Mouse (Mus musculus): ENCODE measurements at regions not wholly inside any gene's neighbourhood (a gene's known extent, or its start where the extent isn't known, plus 50 kb on each side); places are given as distances from the start of the nearest gene placed in this dataset.
"Not testable (repeated sequence)": the region's sequence is repeated elsewhere in the genome, so short reads cannot be mapped to it uniquely, and the experiment has no call there.

DNA sequence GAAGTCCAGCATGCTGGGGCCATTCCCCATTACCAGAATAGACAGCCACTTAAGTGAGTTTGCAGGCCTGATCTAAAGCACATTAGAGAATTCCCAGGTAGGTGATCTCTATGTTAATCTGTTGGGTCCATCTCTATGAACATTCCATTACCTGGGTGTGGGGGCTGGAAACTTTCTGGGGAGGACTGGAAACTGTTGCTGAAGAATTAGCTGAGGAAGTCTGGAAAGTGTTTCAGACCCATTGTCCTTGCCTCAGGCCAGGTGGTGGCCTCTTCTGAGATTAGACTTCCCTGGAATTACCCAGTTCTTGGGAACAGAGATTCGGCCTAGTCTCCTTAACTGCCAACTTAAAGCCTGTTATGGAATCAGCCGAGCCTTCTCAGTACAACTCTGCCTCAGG lies 224.5 kb upstream of the Kcnj3 start:
- H3K36me3 ChIP-seq (ENCODE audit: control insufficient read depth in 1 of 2, insufficient read depth in 2 of 2, low read length in 2 of 2), result no peaks in the 10 kb centered on the region
- H3K79me2 ChIP-seq (ENCODE audit: control insufficient read depth, insufficient read depth, low read length, poor library complexity), result no peaks in the 10 kb centered on the region
- DNase-seq (ENCODE audit: low read depth, low spot score), result no peak
- no peak overlapping the region for H3K27ac ChIP-seq (ENCODE audit: control insufficient read depth, low read depth, low read length)
- no peaks in the 10 kb centered on the region for H3K4me1 ChIP-seq (ENCODE audit: control insufficient read depth in 1 of 2, insufficient read depth in 2 of 2, low read length in 2 of 2)
- H3K9ac ChIP-seq (ENCODE audit: control insufficient read depth, low read depth, low read length, poor library complexity, severe bottlenecking), result no peak overlapping the region
- no peak for TF ChIP-seq ELF1 (IDR thresholded peaks at IDR 0.05; ENCODE audit: low read depth, low read length)
- no peak for TF ChIP-seq TCF12 (IDR thresholded peaks at IDR 0.05; ENCODE audit: low read depth, low read length)
- no peak for TF ChIP-seq ZMIZ1 (IDR thresholded peaks at IDR 0.05; ENCODE audit: low read depth, low read length)
- no peak for TF ChIP-seq JUND (IDR thresholded peaks at IDR 0.05; ENCODE audit: low read depth, low read length)
- no peak for TF ChIP-seq HCFC1 (IDR thresholded peaks at IDR 0.05; ENCODE audit: low read depth, low read length)
- no peak for TF ChIP-seq USF1 (IDR thresholded peaks at IDR 0.05; ENCODE audit: low read depth, low read length)
- TF ChIP-seq ZC3H11A (IDR thresholded peaks at IDR 0.05; ENCODE audit: low read depth, low read length), result no peak
- no peak for TF ChIP-seq MAX (IDR thresholded peaks at IDR 0.05; ENCODE audit: low read length)
- TF ChIP-seq NRF1 (IDR thresholded peaks at IDR 0.05; ENCODE audit: insufficient read depth, low read depth, low read length, poor library complexity, severe bottlenecking), result no peak
- no peak for TF ChIP-seq SMC3 (IDR thresholded peaks at IDR 0.05; ENCODE audit: low read depth, low read length)
- no peak for TF ChIP-seq RCOR1 (IDR thresholded peaks at IDR 0.05; ENCODE audit: low read depth, low read length)
- no peaks in the 10 kb centered on the region for H3K27me3 ChIP-seq (ENCODE audit: control insufficient read depth in 1 of 2, insufficient read depth in 2 of 2, low read length in 2 of 2)
- no peaks in the 10 kb centered on the region for H3K9me3 ChIP-seq (replicated peaks; ENCODE audit: insufficient read depth, low read length)
- H3K4me3 ChIP-seq (ENCODE audit: control insufficient read depth in 1 of 2, insufficient read depth in 1 of 2, low read depth in 2 of 2, low read length in 2 of 2), result no peak overlapping the region

DNA sequence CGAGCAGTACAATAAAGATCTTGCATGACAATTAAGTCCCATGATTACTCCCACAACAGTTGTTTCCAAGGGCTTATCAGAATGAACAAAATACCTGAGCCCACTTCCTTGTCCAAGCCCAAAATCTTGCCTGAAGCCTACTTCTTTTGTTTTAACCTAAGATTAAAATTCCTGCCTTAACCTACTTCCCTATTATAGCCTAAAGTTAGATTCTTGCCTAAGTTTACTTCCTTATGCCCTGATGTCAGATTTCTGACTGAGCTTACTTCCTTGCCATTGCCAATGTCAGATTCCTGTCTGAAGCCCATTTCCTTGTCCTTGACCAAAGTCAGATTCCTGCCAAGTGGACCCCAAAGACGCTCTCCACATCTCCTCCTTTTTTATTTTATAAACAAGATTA lies 213.7 kb upstream of the Kcnj3 start:
- no peaks in the 10 kb centered on the region for H3K36me3 ChIP-seq (ENCODE audit: control insufficient read depth in 1 of 2, insufficient read depth in 2 of 2, low read length in 2 of 2)
- H3K4me3 ChIP-seq (ENCODE audit: control insufficient read depth in 1 of 2, insufficient read depth in 1 of 2, low read depth in 2 of 2, low read length in 2 of 2), result no peak overlapping the region
- no peak overlapping the region for H3K27ac ChIP-seq (ENCODE audit: control insufficient read depth, low read depth, low read length)
- no peak for DNase-seq (ENCODE audit: low read depth, low spot score)
- no peaks in the 10 kb centered on the region for H3K27me3 ChIP-seq (ENCODE audit: control insufficient read depth in 1 of 2, insufficient read depth in 2 of 2, low read length in 2 of 2)
- TF ChIP-seq MAFK (IDR thresholded peaks at IDR 0.05; ENCODE audit: borderline replicate concordance, low read depth, low read length), result no peak
- TF ChIP-seq NELFE (IDR thresholded peaks at IDR 0.05; ENCODE audit: low read depth, low read length), result no peak
- H3K79me2 ChIP-seq (ENCODE audit: control insufficient read depth, insufficient read depth, low read length, poor library complexity), result no peaks in the 10 kb centered on the region
- no peaks in the 10 kb centered on the region for H3K9me3 ChIP-seq (replicated peaks; ENCODE audit: insufficient read depth, low read length)
- no peaks in the 10 kb centered on the region for H3K4me1 ChIP-seq (ENCODE audit: control insufficient read depth in 1 of 2, insufficient read depth in 2 of 2, low read length in 2 of 2)
- no peak overlapping the region for H3K9ac ChIP-seq (ENCODE audit: control insufficient read depth, low read depth, low read length, poor library complexity, severe bottlenecking)

DNA sequence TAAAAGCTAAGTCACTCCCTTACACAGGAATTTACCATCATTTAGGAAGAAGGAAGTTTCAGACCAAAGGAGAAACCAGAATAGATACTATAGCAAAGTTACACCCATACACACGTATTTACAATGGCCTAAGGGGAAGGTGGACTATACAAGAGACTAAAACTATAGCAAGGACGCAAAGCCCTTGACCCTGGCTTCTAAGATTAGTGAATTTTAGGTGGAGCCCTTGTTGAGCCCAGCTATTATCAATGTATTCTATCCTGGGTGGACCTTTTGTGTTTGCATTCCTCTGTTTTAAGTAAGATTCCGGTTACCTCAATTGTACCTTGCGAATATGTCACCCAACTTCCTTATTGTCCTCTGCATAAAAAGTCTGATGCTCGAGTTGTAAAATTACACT lies 213.0 kb upstream of the Kcnj3 start:
- not testable (repeated sequence) for H3K9ac ChIP-seq (ENCODE audit: control insufficient read depth, low read depth, low read length, poor library complexity, severe bottlenecking); H3K4me1 ChIP-seq (ENCODE audit: control insufficient read depth in 1 of 2, insufficient read depth in 2 of 2, low read length in 2 of 2); H3K36me3 ChIP-seq (ENCODE audit: control insufficient read depth in 1 of 2, insufficient read depth in 2 of 2, low read length in 2 of 2); DNase-seq (ENCODE audit: low read depth, low spot score); H3K9me3 ChIP-seq (replicated peaks; ENCODE audit: insufficient read depth, low read length); H3K27ac ChIP-seq (ENCODE audit: control insufficient read depth, low read depth, low read length); H3K4me3 ChIP-seq (ENCODE audit: control insufficient read depth in 1 of 2, insufficient read depth in 1 of 2, low read depth in 2 of 2, low read length in 2 of 2); H3K79me2 ChIP-seq (ENCODE audit: control insufficient read depth, insufficient read depth, low read length, poor library complexity); H3K27me3 ChIP-seq (ENCODE audit: control insufficient read depth in 1 of 2, insufficient read depth in 2 of 2, low read length in 2 of 2)

Data from MEL (cell line).